Mouse (Mus musculus): Measurements from ENCODE around the gene Alkal2. TPM values are rescaled to one million over a fixed set of nuclear protein-coding genes. Genes with fewer than 3 reads are reported as not detected.

Alkal2 gene
- total and polyA plus RNA-seq, 3 experiments = 0.04 TPM; not detected in 2

DNA sequence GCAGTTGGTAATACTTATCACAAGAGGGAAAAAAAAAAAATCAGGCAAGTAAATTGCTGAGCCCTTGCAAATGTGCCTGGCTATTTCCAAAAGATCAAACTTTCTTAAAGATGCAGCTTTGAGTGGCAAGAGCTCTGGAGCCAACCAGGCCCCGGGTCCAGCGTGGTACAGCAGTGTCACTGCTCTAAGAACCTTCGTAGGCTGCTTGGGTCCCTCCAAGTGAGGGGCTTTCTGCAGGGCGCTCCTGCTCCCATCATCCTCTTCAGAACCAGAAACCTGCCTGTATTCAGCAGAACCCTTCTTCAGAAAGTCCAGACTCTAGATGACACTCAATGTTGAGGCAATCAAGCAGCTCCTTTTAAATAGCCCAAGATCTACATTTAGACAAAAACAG is 533 bp upstream of the Alkal2 start:
- H3K4me1 ChIP-seq (ENCODE audit: control insufficient read depth in 1 of 2, insufficient read depth in 2 of 2, low read length in 2 of 2) = no peaks in the 10 kb centered on the region
- H3K9ac ChIP-seq (ENCODE audit: control insufficient read depth, low read depth, low read length, poor library complexity, severe bottlenecking) = no peak overlapping the region
- H3K27ac ChIP-seq (ENCODE audit: control insufficient read depth, low read depth, low read length) = no peak overlapping the region
- no peak overlapping the region for H3K4me3 ChIP-seq (ENCODE audit: control insufficient read depth in 1 of 2, insufficient read depth in 1 of 2, low read depth in 2 of 2, low read length in 2 of 2)
- TF ChIP-seq ZKSCAN1 (IDR thresholded peaks at IDR 0.05; ENCODE audit: low read depth, low read length) (no peak), NELFE (IDR thresholded peaks at IDR 0.05; ENCODE audit: low read depth, low read length) (no peak), RAD21 (IDR thresholded peaks at IDR 0.05; ENCODE audit: low read depth, low read length) (no peak), GATA1 (IDR thresholded peaks at IDR 0.05; ENCODE audit: low read depth, low read length) (no peak), TBP (IDR thresholded peaks at IDR 0.05; ENCODE audit: low read depth, low read length) (no peak)
- peaks cover 2 to 6% of the 10 kb centered on the region in 2 experiments; a peak in 3 of 4 replicates for H3K27me3 ChIP-seq (ENCODE audit: control insufficient read depth in 1 of 2, insufficient read depth in 2 of 2, low read length in 2 of 2)
- no peak for DNase-seq (ENCODE audit: low read depth, low spot score)
- H3K36me3 ChIP-seq (ENCODE audit: control insufficient read depth in 1 of 2, insufficient read depth in 2 of 2, low read length in 2 of 2) = no peaks in the 10 kb centered on the region
- H3K79me2 ChIP-seq (ENCODE audit: control insufficient read depth, insufficient read depth, low read length, poor library complexity) = no peaks in the 10 kb centered on the region
- H3K9me3 ChIP-seq (replicated peaks; ENCODE audit: insufficient read depth, low read length) = no peaks in the 10 kb centered on the region

DNA sequence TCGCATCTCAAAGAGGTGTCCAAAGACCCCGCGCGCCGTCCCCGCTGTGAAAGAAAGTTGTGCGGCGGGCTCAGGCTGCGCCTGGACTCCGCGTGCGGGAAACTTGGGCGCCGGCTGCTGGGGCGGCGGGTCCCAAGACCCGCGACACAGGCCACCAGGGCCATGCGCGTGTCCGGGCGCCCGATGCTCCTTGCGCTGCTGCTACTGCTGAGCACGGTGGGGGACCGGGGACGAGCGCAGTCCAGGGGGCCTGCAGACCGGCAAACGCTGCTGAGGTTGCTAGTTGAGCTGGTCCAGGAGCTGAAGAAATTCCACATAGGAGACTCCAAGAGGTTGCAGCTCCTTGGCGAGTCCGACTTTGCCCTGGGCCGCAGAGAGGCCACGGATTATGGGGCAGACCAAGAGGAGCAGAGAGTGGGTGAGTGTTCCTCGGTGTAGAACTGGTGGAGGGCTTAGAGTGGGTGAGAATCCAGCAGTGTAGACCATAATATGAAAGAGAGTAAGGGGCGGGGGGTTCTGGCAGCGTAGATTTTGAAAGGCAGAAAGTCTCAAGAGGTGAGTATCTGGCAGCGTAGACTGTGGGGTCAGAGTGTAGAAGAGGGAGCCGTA is 604 bp downstream of the Alkal2 start:
- Histone ChIP-seq H3K79me2 (ENCODE audit: control insufficient read depth, insufficient read depth, low read length, poor library complexity) (no peaks in the 10 kb centered on the region), H3K4me1 (ENCODE audit: control insufficient read depth in 1 of 2, insufficient read depth in 2 of 2, low read length in 2 of 2) (no peaks in the 10 kb centered on the region), H3K9me3 (replicated peaks; ENCODE audit: insufficient read depth, low read length) (no peaks in the 10 kb centered on the region), H3K9ac (ENCODE audit: control insufficient read depth, low read depth, low read length, poor library complexity, severe bottlenecking) (no peak overlapping the region), H3K27me3 (ENCODE audit: control insufficient read depth in 1 of 2, insufficient read depth in 2 of 2, low read length in 2 of 2) (peaks cover 2 to 6% of the 10 kb centered on the region in 2 experiments; a peak in 3 of 4 replicates), H3K36me3 (ENCODE audit: control insufficient read depth in 1 of 2, insufficient read depth in 2 of 2, low read length in 2 of 2) (no peaks in the 10 kb centered on the region), H3K4me3 (ENCODE audit: control insufficient read depth in 1 of 2, insufficient read depth in 1 of 2, low read depth in 2 of 2, low read length in 2 of 2) (no peak overlapping the region), H3K27ac (ENCODE audit: control insufficient read depth, low read depth, low read length) (no peak overlapping the region)
- DNase-seq (ENCODE audit: low read depth, low spot score) = no peak
- TF ChIP-seq USF2 (IDR thresholded peaks at IDR 0.05; ENCODE audit: borderline replicate concordance in 1 of 2, insufficient read depth in 1 of 2, low read depth in 1 of 2, low read length in 2 of 2) (no peak), MAZ (IDR thresholded peaks at IDR 0.05; ENCODE audit: low read depth, low read length) (no peak), SIN3A (IDR thresholded peaks at IDR 0.05; ENCODE audit: low read length) (no peak), RCOR1 (IDR thresholded peaks at IDR 0.05; ENCODE audit: low read depth, low read length) (no peak), MEF2A (IDR thresholded peaks at IDR 0.05; ENCODE audit: extremely low read depth, insufficient replicate concordance, low read depth, low read length, poor library complexity, severe bottlenecking) (no peak), CHD1 (IDR thresholded peaks at IDR 0.05; ENCODE audit: low read depth, low read length) (no peak), MAX (IDR thresholded peaks at IDR 0.05; ENCODE audit: low read length) (no peak), POLR2AphosphoS5 (IDR thresholded peaks at IDR 0.05; ENCODE audit: borderline replicate concordance, low read depth, low read length) (no peak), GATA1 (IDR thresholded peaks at IDR 0.05; ENCODE audit: low read depth, low read length) (no peak), NRF1 (IDR thresholded peaks at IDR 0.05; ENCODE audit: insufficient read depth, low read depth, low read length, poor library complexity, severe bottlenecking) (no peak), ETS1 (IDR thresholded peaks at IDR 0.05; ENCODE audit: low read depth, low read length) (no peak), TCF12 (IDR thresholded peaks at IDR 0.05; ENCODE audit: low read depth, low read length) (no peak), BHLHE40 (IDR thresholded peaks at IDR 0.05; ENCODE audit: borderline replicate concordance, low read depth, low read length) (no peak), HCFC1 (IDR thresholded peaks at IDR 0.05; ENCODE audit: low read depth, low read length) (no peak), EP300 (IDR thresholded peaks at IDR 0.05; ENCODE audit: low read depth in 1 of 2, low read length in 2 of 2) (no peak), KAT2A (conservative IDR thresholded peaks at IDR 0.05; ENCODE audit: low read depth, low read length) (no peak), CHD2 (IDR thresholded peaks at IDR 0.05; ENCODE audit: low read length) (no peak), MXI1 (IDR thresholded peaks at IDR 0.05; ENCODE audit: low read depth, low read length) (no peak), POLR2A (IDR thresholded peaks at IDR 0.05; ENCODE audit: control insufficient read depth in 1 of 2, insufficient read depth in 1 of 2, low read depth in 1 of 2, low read length in 2 of 2, poor library complexity in 1 of 2) (no peak), USF1 (IDR thresholded peaks at IDR 0.05; ENCODE audit: low read depth, low read length) (no peak)

All from MEL (cell line).